Mouse (Mus musculus) midbrain, embryonic 14.5 days (tissue): Measurements from ENCODE around the gene Csnka2ip. TPM values are rescaled to one million over a fixed set of nuclear protein-coding genes. Genes with fewer than 3 reads are reported as not detected.

Source experiments
- ATAC-seq: fragments of 200-750 bp; cut with Nextera tagmentation; 2 replicates; pipeline ENCODE4 v1.8.0; 2017; ENCODE audit warnings: moderate number of reproducible peaks, moderate library complexity; ENCODE audit not compliant: low FRiP score, low TSS enrichment
- DNase-seq: peaks from one replicate; pipeline ENCODE4 v3.0.0-alpha.2; 2015
- H3K27ac ChIP-seq: fragments of 300-500 bp; sonication (generic); replicated peaks from 2 replicates; pipeline ENCODE4 v1.5.1; 2014; ENCODE audit warnings: mild to moderate bottlenecking, low read depth, low read length, moderate library complexity
- H3K27me3 ChIP-seq: fragments of 300-500 bp; sonication (generic); 2 replicates; pipeline ENCODE4 v1.6.1; 2014; ENCODE audit warnings: low read length, control low read depth, mixed read lengths; ENCODE audit not compliant: control insufficient read depth, insufficient read depth
- H3K36me3 ChIP-seq: fragments of 300-500 bp; sonication (generic); 2 replicates; pipeline ENCODE4 v1.6.1; 2014; ENCODE audit warnings: low read length, control low read depth; ENCODE audit not compliant: control insufficient read depth, insufficient read depth
- H3K4me1 ChIP-seq: fragments of 300-500 bp; sonication (generic); 2 replicates; pipeline ENCODE4 v1.6.1; 2014; ENCODE audit warnings: mild to moderate bottlenecking, antibody characterized with exemption, low read length, control low read depth; ENCODE audit not compliant: control insufficient read depth, insufficient read depth
- H3K4me2 ChIP-seq: fragments of 300-500 bp; sonication (generic); 2 replicates; pipeline ENCODE4 v1.6.1; 2014; ENCODE audit warnings: mild to moderate bottlenecking, low read length, moderate library complexity
- H3K4me3 ChIP-seq: fragments of 300-500 bp; sonication (generic); replicated peaks from 2 replicates; pipeline ENCODE4 v1.5.1; 2014; ENCODE audit warnings: low read depth, low read length
- H3K9ac ChIP-seq: fragments of 300-500 bp; sonication (generic); replicated peaks from 2 replicates; pipeline ENCODE4 v1.6.1; 2014; ENCODE audit warnings: mild to moderate bottlenecking, low read length, moderate library complexity
- H3K9me3 ChIP-seq: fragments of 300-500 bp; sonication (generic); 2 replicates; pipeline ENCODE4 v1.6.1; 2016; ENCODE audit warnings: low read length, control low read depth, mixed read lengths; ENCODE audit not compliant: control insufficient read depth
- WGBS: fragments of 180-500 bp; shearing (Covaris S2); extraction: QIAGEN DNeasy Blood & Tissue Kit; methylation state at CpG from one replicate; pipeline ENCODE4 v1.1.7; 2014; 5-methylcytosine and 5-hydroxymethylcytosine counted together
- polyA plus RNA-seq: library from polyadenylated mRNA; unstranded; fragments of >200 nt; fragmentation: Nextera tagmentation; extraction: Ambion mirVana; gene quantifications from 2 replicates; pipeline ENCODE4 v1.2.1, GENCODE M21; 2014

Csnka2ip gene
- not detected in 2 replicates for polyA plus RNA-seq

DNA sequence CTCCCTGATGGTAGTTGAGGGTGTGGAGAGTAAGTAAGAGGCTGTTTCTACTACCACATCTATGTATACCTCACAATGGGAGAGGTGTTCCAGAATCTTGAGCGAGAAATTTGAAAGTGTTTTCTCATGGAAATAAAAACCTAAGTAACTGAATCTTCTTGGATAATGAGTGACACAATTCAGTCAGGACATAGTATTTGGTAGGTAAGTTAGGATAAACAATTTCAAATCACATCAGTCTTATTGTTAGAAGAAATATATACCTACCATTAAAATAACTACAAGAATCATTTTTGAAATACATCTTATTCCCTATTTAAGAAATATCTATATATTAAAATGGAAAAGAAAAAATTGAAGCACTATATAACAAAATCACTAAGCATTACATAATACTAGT, at the start of gene Csnka2ip:
Gene Csnka2ip (minus strand): TSS at position 101 of the 400 bp plus-strand sequence.
- no peak within 1 kb of the TSS for H3K27ac ChIP-seq
- no peaks in the 10 kb centered on the region for H3K4me1 ChIP-seq
- H3K36me3 ChIP-seq, result no peaks in the 10 kb centered on the region
- no peak within 1 kb of the TSS for H3K9ac ChIP-seq
- no peak for ATAC-seq
- H3K9me3 ChIP-seq, result no peaks in the 10 kb centered on the region
- WGBS, result 90% methylated on average over 1 of the region's 1 CpGs
- no peak within 1 kb of the TSS for H3K4me3 ChIP-seq
- no peaks in the 10 kb centered on the region for H3K27me3 ChIP-seq
- DNase-seq, result no peak
- H3K4me2 ChIP-seq, result no peak within 1 kb of the TSS

- DNase-seq (peak; percentile 71), ATAC-seq (peak; percentile 82; the same call in 1 of the 2 replicates)
- Histone ChIP-seq H3K36me3 (no peaks in the 10 kb centered on the region), H3K4me3 (no peak overlapping the region), H3K9ac (no peak overlapping the region), H3K27ac (0 out of 2 replicates have a peak overlapping the region, but pooled peaks have one; percentile 38), H3K4me1 (peaks cover 6% of the 10 kb centered on the region; the same call in 1 of the 2 replicates), H3K4me2 (peak overlapping the region; percentile 31; the same call in 1 of the 2 replicates), H3K27me3 (no peaks in the 10 kb centered on the region), H3K9me3 (no peaks in the 10 kb centered on the region)
- WGBS, result 21% methylated on average over 13 of the region's 13 CpGs
These were observed 47.5 kb upstream of the Csnka2ip start for GRCm38 (mm10) chr16:64649594-64650290.

- H3K36me3 ChIP-seq, result no peaks in the 10 kb centered on the region
- no peak for DNase-seq
- no peak overlapping the region for H3K9ac ChIP-seq
- no peak for ATAC-seq
- no peak overlapping the region for H3K4me2 ChIP-seq
- WGBS, result 89% methylated on average over 2 of the region's 2 CpGs
- H3K27ac ChIP-seq, result no peak overlapping the region
- no peaks in the 10 kb centered on the region for H3K9me3 ChIP-seq
- H3K27me3 ChIP-seq, result no peaks in the 10 kb centered on the region
- H3K4me1 ChIP-seq, result peaks cover 6% of the 10 kb centered on the region; the same call in 1 of the 2 replicates
- H3K4me3 ChIP-seq, result no peak overlapping the region
These were observed 45.6 kb upstream of the Csnka2ip start for GRCm38 (mm10) chr16:64647771-64648170.

DNA sequence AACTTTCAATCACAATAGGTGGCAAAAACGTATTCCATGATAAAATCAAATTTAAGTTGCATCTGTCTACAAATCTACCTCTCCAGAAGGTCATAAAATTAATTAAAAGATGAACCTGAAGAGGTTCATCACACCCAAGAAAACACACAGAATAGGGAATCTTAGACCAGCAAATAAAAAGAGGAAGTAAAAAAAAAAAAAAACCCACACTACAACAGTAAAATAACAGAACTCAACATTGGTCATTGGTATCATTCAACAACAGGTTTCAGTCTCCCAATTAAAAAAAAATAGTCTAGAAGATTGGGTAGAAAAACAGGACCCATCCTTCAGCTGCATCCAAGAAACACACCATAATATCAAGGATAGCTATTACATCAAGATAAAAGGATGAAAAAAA, 32.9 kb upstream of the Csnka2ip start:
- H3K9me3 ChIP-seq, result 0 out of 2 replicates have a peak, but pooled peaks cover 2% of the 10 kb centered on the region
- no peak overlapping the region for H3K9ac ChIP-seq
- H3K27me3 ChIP-seq, result no peaks in the 10 kb centered on the region
- no peak overlapping the region for H3K27ac ChIP-seq
- no peaks in the 10 kb centered on the region for H3K36me3 ChIP-seq
- no peak for ATAC-seq
- WGBS, result 75% methylated on average over 1 of the region's 1 CpGs
- H3K4me3 ChIP-seq, result no peak overlapping the region
- no peak for DNase-seq
- H3K4me2 ChIP-seq, result no peak overlapping the region
- no peaks in the 10 kb centered on the region for H3K4me1 ChIP-seq

DNA sequence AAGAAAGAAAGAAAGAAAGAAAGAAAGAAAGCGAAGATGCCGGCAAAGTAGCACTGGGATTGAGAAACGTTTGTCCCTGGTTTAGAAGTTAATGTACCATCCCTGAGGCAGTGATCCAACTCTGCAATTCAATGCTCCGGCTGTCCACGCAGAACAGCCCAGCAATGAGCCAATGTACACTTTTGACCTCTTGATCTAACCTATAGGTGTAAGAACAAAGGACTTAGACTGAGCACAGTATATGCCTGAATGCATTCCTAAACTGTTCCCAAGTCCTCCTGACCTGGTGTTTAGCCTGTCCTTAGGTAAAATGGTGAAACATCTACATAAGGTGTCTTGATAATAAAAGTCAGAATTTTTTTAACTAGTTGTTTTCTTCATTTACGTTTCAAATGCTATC, 17.9 kb upstream of the Csnka2ip start:
- ATAC-seq, result no peak
- Histone ChIP-seq H3K9ac (no peak overlapping the region), H3K9me3 (no peaks in the 10 kb centered on the region), H3K4me3 (no peak overlapping the region), H3K27me3 (no peaks in the 10 kb centered on the region), H3K4me1 (no peaks in the 10 kb centered on the region), H3K36me3 (no peaks in the 10 kb centered on the region), H3K27ac (no peak overlapping the region), H3K4me2 (no peak overlapping the region)
- 79% methylated on average over 6 of the region's 6 CpGs for WGBS
- DNase-seq, result no peak

GRCm38 (mm10) chr16:64614648-64615047, 12.4 kb upstream of the Csnka2ip start:
- H3K27ac ChIP-seq, result no peak overlapping the region
- DNase-seq (no peak), ATAC-seq (no peak)
- H3K9ac ChIP-seq, result no peak overlapping the region
- no peaks in the 10 kb centered on the region for H3K27me3 ChIP-seq
- WGBS, result 87% methylated on average over 3 of the region's 3 CpGs
- H3K36me3 ChIP-seq, result no peaks in the 10 kb centered on the region
- H3K4me3 ChIP-seq, result no peak overlapping the region
- H3K4me1 ChIP-seq, result no peaks in the 10 kb centered on the region
- no peak overlapping the region for H3K4me2 ChIP-seq
- H3K9me3 ChIP-seq, result no peaks in the 10 kb centered on the region

- no peak overlapping the region for H3K4me3 ChIP-seq
These were observed 5.6 kb upstream of the Csnka2ip start for GRCm38 (mm10) chr16:64607793-64608192.

GRCm38 (mm10) chr16:64586825-64587224, 15.4 kb downstream of the Csnka2ip start:
- DNase-seq (no peak), ATAC-seq (no peak)
- Histone ChIP-seq H3K27ac (no peak overlapping the region), H3K4me2 (no peak overlapping the region), H3K4me3 (no peak overlapping the region), H3K9ac (no peak overlapping the region), H3K4me1 (no peaks in the 10 kb centered on the region), H3K36me3 (no peaks in the 10 kb centered on the region), H3K27me3 (no peaks in the 10 kb centered on the region), H3K9me3 (no peaks in the 10 kb centered on the region)
- WGBS, result 86% methylated on average over 2 of the region's 2 CpGs

More at GRCm38 (mm10) chr16:64607793-64608192, 5.6 kb upstream of the Csnka2ip start:
- Histone ChIP-seq H3K36me3 (no peaks in the 10 kb centered on the region), H3K4me1 (no peaks in the 10 kb centered on the region), H3K9ac (no peak overlapping the region), H3K27me3 (no peaks in the 10 kb centered on the region), H3K4me2 (no peak overlapping the region), H3K27ac (no peak overlapping the region), H3K9me3 (no peaks in the 10 kb centered on the region)
- no peak for DNase-seq
- ATAC-seq, result no peak
- WGBS, result 82% methylated on average over 1 of the region's 1 CpGs

DNA sequence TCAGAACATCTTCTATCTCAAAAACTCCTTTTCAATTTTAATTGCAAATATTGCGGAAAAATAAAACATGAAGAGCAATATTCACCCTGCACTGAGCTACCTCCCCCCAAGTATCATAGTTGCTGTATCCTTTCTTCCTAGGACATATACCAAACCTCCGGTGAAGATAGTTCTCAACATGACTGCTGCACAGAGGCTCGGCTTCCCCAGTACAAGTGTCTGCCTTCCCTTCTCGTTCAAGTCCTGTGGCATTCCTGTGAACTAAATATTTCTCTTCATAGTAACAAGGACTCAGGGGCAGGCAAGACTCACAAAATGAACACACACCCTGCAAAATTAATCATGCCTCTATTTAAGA, 16.0 kb downstream of the Csnka2ip start:
- no peaks in the 10 kb centered on the region for H3K9me3 ChIP-seq
- no peak overlapping the region for H3K9ac ChIP-seq
- WGBS, result 93% methylated on average over 4 of the region's 4 CpGs
- no peaks in the 10 kb centered on the region for H3K36me3 ChIP-seq
- no peak overlapping the region for H3K27ac ChIP-seq
- ATAC-seq (no peak), DNase-seq (no peak)
- no peaks in the 10 kb centered on the region for H3K4me1 ChIP-seq
- no peaks in the 10 kb centered on the region for H3K27me3 ChIP-seq
- no peak overlapping the region for H3K4me3 ChIP-seq
- H3K4me2 ChIP-seq, result no peak overlapping the region
